Comparison of ENCODE assay signal across 17 mouse cellular contexts in the genomic region with DNA sequence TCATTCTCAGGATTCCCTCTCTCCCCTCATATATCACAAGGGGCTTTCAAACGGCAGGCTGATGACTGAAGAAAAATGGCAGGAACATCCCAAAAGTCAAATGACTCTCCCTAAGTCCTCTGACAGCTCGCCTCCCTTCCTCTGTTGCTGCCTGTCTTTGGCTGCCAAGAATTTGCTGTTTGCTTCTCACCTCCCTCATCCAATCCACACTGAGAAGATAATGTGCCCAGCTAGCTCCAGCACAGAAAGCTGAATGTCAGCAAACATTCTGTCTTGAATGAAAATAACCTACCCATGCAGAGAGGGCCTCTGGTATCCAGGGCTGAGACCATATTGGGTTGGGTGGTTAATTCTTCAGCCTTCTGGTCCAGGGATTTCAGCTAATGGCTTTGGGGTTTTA.
A peak's percentile ranks its signal among the peaks of the same experiment; 100 is the strongest.
DNase-seq lines count a peak whose midpoint lies in the region; ATAC-seq lines count a peak whose summit lies in the region.
"Had no signal": no experiment of that assay in that cellular context is flagged by ENCODE, and none has a peak within 500 bp of the region (broad histone marks: within the 10 kb centered on the region; RNA-seq: fewer than 3 reads in every experiment).

No protein-coding gene starts in this region.

- H3K27ac ChIP-seq in forebrain, embryonic 13.5 days, result no peak overlapping the region
- no peak overlapping the region for H3K27ac ChIP-seq in forebrain, embryonic 10.5 days
- H3K27ac ChIP-seq: embryonic facial prominence, embryonic 10.5 days; lung, embryonic 15.5 days; neural tube, embryonic 15.5 days had no signal

- no peaks in the 10 kb centered on the region for H3K9me3 ChIP-seq in forebrain, embryonic 13.5 days (replicated peaks)
- no peaks in the 10 kb centered on the region for H3K9me3 ChIP-seq in forebrain, embryonic 10.5 days
- H3K9me3 ChIP-seq: embryonic facial prominence, embryonic 10.5 days; lung, embryonic 15.5 days; megakaryocyte, embryonic 14.5 days; neural tube, embryonic 15.5 days had no signal

- no peak overlapping the region for H3K4me3 ChIP-seq in forebrain, embryonic 13.5 days
- H3K4me3 ChIP-seq in forebrain, embryonic 10.5 days, result no peak overlapping the region
- H3K4me3 ChIP-seq: embryonic facial prominence, embryonic 10.5 days; lung, embryonic 15.5 days; megakaryocyte, embryonic 14.5 days; neural tube, embryonic 15.5 days had no signal

- intact Hi-C loops in gastrocnemius, postnatal 14 days (cut with DNase I; ENCODE audit: low total_unique reads), result no loop called here

- WGBS in forebrain, embryonic 13.5 days, result 85% methylated on average over 2 of the region's 2 CpGs
- WGBS in forebrain, embryonic 10.5 days, result 80% methylated on average over 2 of the region's 2 CpGs

- H3K27me3 ChIP-seq in forebrain, embryonic 13.5 days, result no peaks in the 10 kb centered on the region
- no peaks in the 10 kb centered on the region for H3K27me3 ChIP-seq in forebrain, embryonic 10.5 days (ENCODE audit: poor library complexity, severe bottlenecking)
- H3K27me3 ChIP-seq: lung, embryonic 15.5 days; megakaryocyte, embryonic 14.5 days; neural tube, embryonic 15.5 days; Patski had no signal

- H3K4me1 ChIP-seq in forebrain, embryonic 13.5 days, result no peaks in the 10 kb centered on the region
- no peaks in the 10 kb centered on the region for H3K4me1 ChIP-seq in forebrain, embryonic 10.5 days
- H3K4me1 ChIP-seq: embryonic facial prominence, embryonic 10.5 days; lung, embryonic 15.5 days; megakaryocyte, embryonic 14.5 days; neural tube, embryonic 15.5 days had no signal

- peak; percentile 38; the same call in 1 of the 2 replicates for ATAC-seq in forebrain, embryonic 13.5 days
- ATAC-seq: hindbrain, embryonic 16.5 days; Patski had no signal

- no peak for DNase-seq in forebrain, embryonic 10.5 days (ENCODE audit: extremely low spot score, low spot score)
- DNase-seq in left cerebral cortex, adult 9 months (ENCODE audit: low spot score in 2 of 2), result peak; percentile 3 to 11
- no peak for DNase-seq in left cerebral cortex, adult 11 months (ENCODE audit: low spot score)
- peak; percentile 5 to 14 for DNase-seq in layer of hippocampus, adult 8-10 months (ENCODE audit: low spot score in 2 of 2)
- peak; percentile 10 for DNase-seq in right cerebral cortex, postnatal 25 days
- no peak for DNase-seq in spleen, adult 18-20 months
- no peak for DNase-seq in gastrocnemius, postnatal 14 days
- DNase-seq: cerebellum, adult 9-11 months; kidney, adult 2 months; thymus, postnatal 36 days had no signal

- no peaks in the 10 kb centered on the region for H3K36me3 ChIP-seq in forebrain, embryonic 13.5 days (ENCODE audit: poor library complexity, severe bottlenecking)
- no peaks in the 10 kb centered on the region for H3K36me3 ChIP-seq in forebrain, embryonic 10.5 days (replicated peaks)
- H3K36me3 ChIP-seq: embryonic facial prominence, embryonic 10.5 days; lung, embryonic 15.5 days; neural tube, embryonic 15.5 days had no signal

- no peak overlapping the region for H3K9ac ChIP-seq in forebrain, embryonic 13.5 days
- H3K9ac ChIP-seq: lung, embryonic 15.5 days; neural tube, embryonic 15.5 days had no signal

- no peak overlapping the region for H3K4me2 ChIP-seq in forebrain, embryonic 13.5 days
- H3K4me2 ChIP-seq: lung, embryonic 15.5 days; neural tube, embryonic 15.5 days had no signal

Comparison
In these comparisons a context has a peak if more than half of its experiments do, and no peak if none do; other contexts are left out.
1. DNase-seq: peak in left cerebral cortex, adult 9 months (2 of 2), layer of hippocampus, adult 8-10 months (2 of 2) and right cerebral cortex, postnatal 25 days (single experiment); none in forebrain, embryonic 10.5 days (single experiment), left cerebral cortex, adult 11 months (single experiment), spleen, adult 18-20 months (0 of 2) and gastrocnemius, postnatal 14 days (single experiment).